Mouse (Mus musculus) cerebellum, postnatal 4 days (tissue): Measurements from ENCODE around the gene Gxylt2.

ENCODE experiments used
- DNase-seq, 2 experiments: peaks; one replicate each; pipeline ENCODE4 v3.0.0; 2022; ENCODE audit warnings: low spot score in 2 of 2, mixed read lengths in 1 of 2

Gxylt2 gene

DNA sequence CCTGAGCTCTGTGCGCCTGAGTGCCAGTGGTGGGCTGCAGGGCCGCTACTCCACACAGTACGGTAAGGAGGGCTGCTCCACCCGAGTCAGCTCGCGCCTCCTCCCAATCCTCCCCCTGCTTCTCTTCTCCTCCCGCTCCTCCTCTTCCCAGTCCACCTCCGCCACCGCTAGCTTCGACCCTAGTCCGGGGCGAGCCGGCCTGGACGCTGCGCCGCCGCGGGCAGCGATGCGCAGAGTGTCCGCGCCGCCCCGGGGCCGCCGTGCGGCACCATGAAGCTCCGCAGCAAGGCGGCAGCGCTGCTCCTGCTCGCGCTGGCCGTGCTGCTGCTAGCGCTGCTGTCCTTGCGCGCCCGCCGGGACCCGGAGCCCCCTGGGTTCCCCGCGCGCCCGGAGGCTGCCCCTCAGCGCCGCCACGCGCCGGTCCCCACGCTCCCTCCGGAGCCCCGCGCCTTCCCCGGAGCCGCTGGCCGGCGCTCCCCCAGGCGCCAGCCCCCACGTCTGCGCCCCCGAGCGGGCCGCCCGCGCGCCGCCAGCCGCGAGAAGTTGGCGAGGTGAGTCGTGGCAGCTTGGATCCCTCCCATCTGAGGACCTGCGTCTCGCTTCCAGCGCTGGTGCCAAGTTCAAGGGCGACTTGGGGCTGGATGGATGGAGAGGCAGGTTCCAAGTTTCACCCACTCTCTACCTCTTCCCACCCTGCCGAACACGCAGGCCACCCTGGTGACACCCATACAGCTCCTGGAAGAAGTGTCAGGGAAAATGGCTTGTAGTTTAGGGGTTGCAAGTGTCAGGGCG is at the start of gene Gxylt2:
Gene Gxylt2 (plus strand): TSS at position 161 of the 792 bp plus-strand sequence.
- DNase-seq = peak; percentile 26 to 40

DNA sequence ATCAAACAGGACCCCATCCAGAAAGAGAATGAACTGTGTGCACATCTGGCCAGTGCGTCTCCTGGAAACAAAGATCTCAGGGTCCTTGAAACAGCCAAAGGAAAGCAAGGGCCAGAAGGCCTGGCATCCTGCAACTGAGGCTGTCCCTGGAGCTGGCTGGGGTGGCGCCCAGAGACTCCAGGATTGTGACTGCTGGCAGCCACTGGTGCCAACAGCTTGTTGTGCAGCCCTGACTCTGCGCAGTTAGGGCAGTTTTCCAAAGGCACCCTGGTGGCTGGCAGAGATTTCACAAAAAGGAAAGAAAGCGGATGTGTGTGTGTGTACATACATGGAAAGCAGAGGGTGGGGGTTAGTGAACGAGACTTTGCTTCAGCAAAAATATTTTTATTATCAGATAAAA is 44.1 kb upstream of the Gxylt2 start:
- DNase-seq = peak in 1 of 2 experiments; percentile 79

DNA sequence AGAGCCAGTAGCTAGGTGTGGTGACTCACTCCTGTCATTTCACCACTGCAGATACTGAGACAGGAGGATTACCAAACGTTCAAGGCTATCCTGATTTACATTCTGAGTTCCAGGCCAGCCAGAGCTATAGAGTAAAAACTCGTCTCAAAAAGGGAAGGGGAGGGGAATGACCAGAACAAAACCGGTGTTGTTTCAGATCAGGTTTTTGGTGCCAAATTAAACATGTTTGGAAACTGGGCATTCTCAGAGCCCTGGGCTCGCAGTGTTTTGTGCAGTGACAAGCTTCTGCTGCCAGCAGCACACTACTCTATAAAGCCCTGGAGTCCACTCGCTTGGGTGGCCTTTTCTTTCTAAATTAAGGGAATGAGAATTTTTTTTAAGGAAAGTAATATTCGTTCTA is 42.3 kb upstream of the Gxylt2 start:
- no peak for DNase-seq

DNA sequence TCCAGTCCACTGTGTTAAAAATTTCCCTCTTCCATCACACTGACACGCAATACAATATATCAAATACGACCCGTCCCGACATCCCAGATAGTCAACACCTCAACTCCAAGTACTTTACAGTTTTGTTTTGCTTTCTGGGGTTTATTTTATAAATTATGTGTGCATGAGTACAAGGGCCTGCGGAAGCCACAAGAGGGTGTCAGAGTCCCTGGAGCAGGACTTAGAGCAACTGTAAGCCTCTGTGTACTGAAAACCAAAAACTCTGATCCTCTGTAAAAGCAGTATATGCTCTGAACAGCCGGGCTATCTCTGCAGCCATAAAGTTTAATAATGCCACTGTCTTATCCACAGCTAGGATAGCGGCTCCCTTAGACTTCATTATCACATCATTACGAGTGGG is 36.9 kb upstream of the Gxylt2 start:
- no peak for DNase-seq

DNA sequence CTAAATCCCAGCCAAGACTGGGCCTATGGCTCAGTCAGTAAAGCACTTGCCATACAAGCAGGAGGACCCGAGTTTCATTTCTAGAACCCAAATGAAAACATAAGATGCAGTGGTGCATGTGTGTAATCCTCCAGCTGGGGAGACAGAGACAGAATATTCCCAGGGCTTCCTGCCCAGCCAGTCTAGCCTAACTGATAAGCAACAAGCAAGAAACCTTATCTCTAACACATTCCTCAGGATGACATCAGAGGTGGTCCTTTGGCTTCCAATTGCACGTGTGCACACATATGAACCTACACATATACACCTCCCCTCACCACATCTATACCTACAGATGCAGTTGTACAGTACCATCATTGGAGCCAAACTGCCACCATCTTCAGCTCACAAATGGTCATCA is 35.7 kb upstream of the Gxylt2 start:
- no peak for DNase-seq

DNA sequence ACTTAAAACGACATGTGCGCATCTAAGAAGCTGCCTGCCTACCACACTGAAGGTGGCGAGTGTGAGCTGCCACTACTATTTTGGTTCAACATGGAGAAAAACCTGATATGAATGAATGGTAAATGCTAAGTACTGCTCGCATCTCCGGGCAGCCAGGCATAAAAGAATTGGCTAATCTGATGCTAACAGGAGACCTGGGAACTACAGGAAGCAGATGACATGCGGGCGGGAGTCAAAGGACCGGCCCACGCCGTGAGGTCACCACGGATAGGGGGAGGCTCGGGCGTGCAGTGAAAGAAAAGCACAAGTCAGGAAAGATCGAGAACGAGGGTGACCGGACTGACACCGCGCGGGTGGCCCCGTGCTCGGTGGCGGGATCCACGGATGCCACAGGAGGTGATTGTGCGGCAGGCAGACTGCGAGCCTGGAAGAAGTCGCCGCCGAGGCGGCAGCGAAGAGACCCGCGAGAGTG is 34.1 kb upstream of the Gxylt2 start:
- DNase-seq = peak in 1 of 2 experiments; percentile 34

DNA sequence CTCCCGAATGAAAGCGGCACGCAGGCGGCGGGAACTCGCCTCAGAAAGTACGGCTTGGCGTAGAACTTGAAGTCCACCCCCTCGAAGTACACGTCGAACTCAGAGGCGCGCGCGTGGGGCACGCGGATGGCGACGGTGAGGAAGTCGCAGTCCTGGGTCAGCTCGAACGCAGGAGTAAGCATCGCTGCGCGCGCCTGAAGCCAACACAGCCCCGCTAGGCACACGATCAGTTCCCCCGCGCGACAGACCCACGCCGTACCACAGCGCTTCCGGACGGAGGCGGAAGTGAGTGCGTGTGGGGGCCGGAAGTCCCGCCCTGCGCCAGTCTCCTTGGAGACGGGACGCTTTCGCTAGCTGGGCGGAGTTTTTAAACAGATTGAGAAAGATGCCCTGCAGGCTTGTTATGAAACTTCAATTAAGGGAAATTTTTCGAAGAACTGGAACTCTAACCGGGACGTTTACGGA is 33.6 kb upstream of the Gxylt2 start, which contains the start of gene Shq1:
Gene Shq1 (minus strand): TSS at position 278 of the 465 bp plus-strand sequence.
- peak; percentile 69 to 83 for DNase-seq

DNA sequence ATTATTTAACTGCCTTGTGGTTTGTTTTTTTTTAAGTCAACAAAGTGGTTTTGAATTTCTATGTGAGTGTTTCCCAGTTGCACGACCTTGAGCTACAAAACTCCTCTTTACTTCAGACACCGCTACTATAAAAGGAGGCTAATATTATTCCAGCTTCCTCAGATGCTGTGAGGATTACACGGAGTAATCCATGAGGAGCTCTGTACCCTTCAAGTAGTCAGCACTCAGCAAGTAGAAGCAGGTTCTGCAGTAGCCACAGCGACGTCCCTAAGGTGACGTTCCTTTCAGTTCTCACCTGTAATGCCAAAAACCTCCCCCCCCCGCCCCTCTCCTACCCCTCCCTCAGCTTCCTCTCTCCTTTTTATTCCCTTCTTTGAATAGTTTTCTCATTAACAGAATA is 33.1 kb upstream of the Gxylt2 start:
- no peak for DNase-seq

DNA sequence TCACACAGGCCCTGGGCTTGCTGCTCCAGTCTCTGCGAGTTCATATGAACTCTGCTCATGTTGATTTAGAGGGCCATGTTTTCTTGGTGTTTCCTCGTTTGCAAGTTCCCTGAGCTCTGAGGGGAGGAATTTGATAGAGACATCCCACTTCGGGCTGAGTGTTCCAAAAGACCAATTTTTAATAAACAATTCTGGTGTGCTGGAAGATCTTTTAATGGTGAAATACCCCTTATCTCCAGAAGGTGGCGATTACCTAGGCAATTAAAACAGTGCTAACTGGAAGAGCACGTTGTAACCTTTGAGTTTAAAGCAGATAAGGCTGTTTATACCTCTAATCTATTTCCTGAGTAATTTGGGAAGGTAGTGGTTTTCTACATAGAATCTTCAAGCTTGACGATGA is 29.6 kb upstream of the Gxylt2 start:
- no peak for DNase-seq

DNA sequence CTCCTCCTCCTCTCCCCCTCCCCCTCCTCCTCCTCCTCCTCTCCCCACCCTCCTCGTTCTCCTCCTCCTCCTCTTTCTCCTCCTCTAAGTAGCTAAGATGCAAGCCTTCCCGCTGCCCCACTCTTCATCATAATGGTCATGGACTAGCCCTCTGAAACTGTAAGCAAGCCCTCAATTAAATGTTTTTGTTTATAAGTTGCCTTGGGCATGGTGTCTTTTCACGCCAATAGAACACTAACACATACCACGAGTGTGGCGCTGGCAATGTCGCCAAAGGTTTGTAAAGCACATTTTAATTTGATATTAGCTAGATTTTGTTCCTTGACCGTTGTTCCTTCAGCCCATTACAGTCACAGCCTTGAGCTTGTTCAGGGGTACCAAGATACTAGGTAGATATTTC is 28.1 kb upstream of the Gxylt2 start:
- DNase-seq = no peak

DNA sequence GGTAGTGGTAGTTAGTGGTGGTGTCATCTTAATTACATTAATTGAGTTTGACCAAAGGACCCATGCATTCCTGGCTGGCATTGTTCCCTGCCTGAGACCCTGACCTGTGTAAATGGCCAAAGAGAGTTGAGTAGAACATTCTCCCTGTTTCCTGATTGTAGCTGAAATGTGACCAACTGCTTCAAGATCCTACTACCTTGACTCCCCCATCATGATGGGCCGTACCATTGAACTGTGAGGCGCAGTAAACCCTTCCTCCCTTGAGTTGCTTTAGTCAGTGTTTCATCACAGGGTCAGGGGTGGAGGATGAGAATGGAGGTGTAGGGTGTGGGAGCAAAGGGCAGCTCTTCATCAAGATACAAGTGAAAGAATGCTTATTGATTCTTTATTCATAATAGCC is 25.9 kb upstream of the Gxylt2 start:
- no peak for DNase-seq

DNA sequence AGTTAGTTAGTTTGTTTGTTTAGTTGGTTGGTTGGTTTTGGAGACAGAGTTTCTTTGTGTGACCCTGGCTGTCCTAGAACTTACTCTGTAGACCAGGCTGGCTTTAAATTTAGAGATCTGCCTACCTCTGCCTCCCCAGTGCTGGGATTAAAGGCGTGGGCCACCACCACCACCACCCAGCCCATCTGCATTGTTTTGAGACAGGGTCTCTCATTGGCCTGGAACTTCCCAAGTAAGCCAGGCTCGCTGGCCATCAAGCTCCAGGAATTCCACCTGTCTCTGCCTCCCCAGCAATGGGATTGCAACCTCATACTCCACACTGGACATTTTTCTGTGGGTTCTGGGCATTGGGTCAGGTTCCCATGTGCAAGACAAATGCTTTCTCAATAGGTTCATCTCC is 18.2 kb upstream of the Gxylt2 start:
- DNase-seq = no peak

DNA sequence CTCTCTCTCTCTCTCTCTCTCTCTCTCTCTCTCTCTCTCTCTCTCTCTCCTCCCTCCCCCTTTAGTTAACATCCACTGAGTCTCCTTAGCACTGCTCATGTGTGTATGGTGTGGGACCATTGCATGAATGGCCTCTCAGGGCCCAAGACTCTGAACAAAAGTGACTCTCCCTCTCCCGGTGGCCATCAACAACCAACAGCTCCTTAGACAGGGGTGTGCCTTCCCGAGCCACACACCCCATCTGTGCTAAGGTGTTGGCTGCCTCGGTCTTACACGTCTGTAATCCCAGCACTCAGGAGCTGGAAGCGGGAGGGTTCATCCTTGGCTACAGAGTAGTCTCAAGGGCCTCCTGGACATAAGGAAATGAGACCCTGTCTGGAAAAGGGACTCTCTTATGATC is 4.5 kb upstream of the Gxylt2 start:
- no peak for DNase-seq

DNA sequence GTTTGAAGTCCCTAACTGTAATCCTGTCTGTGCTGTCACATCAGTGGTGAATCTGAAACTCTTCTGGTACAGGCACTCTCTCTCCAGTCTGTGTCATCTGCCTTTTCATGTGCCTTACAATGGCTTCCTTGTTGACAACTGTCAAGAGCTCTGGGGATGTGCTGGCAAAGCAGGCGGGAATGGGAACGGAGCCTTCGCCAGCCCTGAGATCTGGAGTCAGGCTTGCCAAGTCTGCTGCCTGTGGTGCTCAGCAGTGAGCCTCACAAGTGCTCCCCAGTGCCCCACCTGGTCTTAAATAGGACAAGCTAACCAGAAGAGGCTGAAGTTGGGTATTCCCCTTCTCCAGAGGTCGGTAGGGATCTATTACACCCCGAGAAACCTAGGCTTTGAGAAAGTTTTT is 3.8 kb upstream of the Gxylt2 start:
- DNase-seq = peak in 1 of 2 experiments; percentile 22

DNA sequence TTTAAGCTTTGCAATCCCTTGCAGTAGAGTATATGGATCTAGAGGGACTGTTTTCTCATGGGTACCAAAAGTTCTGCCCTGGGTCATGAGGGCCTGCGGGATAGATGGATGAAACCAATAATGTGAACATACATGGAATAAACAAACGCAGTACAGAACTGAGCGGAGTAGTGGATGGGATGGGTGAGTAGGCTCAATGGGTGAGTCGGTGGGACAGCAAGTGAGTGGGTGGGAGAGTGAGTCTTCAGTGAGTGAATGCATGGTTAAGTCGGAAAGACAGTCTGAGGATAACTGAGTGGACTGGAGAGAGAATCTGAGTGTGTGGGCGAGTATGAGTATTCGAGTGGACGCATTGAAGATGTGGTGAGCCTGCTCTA is 349 bp upstream of the Gxylt2 start:
- no peak for DNase-seq

DNA sequence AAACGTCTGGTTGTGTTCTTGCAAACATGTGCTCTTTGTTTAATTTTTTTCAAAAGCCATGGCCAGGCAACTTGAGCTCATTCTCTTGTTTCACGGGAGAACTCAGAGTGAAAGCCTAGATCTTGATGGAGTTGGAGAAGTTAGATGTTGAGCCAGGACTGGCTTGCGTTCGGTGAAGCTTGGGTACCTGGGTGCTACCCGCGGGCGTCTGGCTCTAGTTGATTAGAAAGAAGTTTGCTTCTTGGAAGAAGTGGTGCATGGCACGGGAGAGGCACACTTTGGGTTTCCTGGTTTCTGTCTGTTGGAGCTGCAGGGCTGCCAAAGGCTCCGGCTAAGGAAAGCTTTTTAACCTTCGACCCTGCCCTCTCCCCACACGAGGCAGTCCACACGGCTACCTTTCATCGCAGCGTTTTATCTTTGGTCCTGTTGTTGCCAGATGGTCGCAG is 855 bp downstream of the Gxylt2 start:
- no peak for DNase-seq

DNA sequence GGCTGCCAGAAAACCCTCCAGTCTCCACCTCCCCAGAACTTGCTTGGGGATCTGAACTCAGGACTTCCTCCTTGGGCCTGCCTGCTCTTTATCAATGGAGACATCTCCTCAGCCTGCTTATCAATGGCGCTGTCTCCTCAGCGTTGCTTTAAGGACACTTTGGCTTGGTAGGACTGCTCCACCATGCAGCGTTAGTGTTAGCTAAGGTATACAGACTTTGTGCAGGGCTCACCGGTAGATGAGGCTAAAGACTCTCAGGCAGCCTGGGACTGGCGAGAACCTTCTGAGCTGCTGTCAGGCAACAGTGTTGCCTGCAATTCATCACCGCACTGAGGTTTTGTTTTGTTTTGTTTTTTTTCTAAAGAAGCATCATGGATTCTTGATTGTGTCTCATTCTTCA is 2.3 kb downstream of the Gxylt2 start:
- no peak for DNase-seq

DNA sequence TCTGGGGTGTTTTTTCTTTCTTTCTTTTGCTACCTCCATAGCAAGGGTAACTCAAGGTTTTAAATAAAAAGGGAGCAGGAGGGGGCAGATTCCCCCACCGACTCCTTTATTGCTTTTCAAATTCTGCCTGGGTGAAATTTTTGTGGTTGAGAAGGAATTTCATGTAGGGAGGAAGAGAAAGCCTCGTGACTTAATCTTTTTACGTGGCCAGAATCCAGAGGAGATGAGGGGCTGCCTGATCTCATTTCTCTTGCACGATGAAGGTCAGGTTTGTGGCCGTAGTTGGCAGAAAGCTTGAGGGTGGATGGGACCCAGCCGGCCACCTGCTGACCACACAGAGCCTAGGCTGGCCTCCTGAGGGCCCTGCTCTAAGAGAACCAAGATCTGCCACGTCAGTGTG is 3.0 kb downstream of the Gxylt2 start:
- no peak for DNase-seq

DNA sequence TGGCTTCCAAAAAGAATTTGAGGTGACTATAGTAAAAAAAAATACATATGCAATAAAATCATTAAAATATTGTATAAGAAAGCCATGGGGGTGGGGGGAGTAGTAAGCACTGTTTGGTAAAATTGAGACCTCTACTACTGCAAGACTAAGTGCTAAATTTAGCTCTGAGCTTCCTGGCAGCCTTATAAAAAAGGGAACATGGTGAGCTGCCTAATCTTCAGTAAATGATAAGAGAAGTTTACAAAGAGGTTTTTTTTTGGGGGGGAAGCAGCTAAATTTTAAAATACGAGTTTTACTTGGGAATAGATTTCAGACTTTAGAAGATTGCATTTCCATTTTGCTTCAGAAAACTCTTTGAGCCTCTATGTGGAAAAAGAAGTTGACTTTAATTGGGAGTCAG is 3.7 kb downstream of the Gxylt2 start:
- no peak for DNase-seq

DNA sequence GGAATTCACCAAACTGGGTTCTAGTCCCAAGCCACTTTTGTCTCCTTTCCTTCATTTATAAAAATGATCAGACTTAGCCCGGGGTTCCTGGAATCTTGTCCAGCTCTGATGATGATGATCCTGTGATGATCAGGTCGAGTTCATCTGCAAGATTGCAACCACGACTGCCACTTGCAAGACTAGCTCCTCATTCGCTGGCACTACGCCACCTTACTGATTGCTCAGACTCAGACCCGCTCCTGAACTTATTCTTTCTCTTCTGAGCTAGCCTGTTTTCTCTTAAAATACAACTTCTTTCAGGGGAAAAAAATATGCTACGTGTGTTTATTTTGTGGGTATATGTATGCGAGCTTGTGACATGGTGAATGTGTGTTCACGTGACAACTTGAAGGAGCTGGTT is 4.5 kb downstream of the Gxylt2 start:
- DNase-seq = no peak

DNA sequence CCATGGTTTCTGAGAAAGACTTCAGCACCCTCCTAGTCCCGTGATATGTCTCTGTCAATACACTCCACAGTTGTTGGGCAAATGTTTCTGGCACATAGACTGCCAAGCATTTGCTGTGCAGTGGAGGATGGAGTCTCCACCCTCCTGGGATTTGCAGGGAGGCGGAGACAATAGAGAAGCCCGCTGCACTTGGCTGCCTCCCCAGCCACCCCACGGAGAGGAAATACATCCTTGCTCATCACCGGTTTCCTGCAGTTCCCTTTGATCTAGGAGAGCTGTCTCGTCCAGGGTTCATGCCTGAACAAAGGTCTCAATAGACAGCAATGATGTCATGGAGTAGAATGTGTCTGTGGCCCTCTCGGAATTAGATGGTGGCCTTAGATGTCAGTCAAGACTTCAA is 4.9 kb downstream of the Gxylt2 start:
- peak in 1 of 2 experiments; percentile 42 for DNase-seq

DNA sequence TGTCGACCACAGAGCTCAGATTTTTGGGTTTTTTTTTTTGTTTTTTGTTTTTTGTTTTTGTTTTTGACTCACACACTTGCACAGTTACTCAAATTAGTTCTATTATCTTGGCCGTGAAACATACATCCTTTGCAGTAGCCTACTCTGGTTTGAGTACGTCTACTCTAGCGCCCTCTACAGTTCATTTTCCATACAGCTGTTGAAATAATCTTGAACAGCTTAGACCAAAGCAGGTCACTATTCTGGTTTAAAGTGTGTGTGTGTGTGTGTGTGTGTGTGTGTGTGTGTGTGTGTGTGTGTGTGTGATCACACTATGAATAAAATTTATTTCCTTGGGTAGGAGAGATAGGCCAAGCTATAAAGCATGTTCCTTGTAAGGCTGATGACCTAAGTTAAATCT is 5.6 kb downstream of the Gxylt2 start:
- no peak for DNase-seq

DNA sequence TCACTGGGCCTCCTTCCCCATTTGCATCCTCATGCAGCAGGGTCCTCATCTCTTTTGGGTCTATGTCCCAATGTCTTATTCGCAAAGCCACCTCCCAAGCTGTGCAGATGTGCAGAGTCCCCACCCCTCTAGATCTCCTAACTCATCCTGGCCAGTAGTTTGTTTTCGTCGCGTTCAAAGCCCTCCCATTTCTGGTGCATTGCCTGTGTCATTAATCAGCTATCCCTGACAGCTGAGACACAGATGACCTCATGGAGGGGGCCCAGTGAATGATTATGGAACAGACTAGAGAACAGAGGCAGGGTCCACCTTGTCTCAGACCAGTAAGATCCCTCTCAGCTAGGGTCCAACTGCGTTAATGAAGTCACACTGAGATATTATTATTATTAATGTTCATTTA is 6.3 kb downstream of the Gxylt2 start:
- DNase-seq = no peak
